Mouse (Mus musculus): ENCODE measurements around the gene Dvl2.

Gene Dvl2

DNA sequence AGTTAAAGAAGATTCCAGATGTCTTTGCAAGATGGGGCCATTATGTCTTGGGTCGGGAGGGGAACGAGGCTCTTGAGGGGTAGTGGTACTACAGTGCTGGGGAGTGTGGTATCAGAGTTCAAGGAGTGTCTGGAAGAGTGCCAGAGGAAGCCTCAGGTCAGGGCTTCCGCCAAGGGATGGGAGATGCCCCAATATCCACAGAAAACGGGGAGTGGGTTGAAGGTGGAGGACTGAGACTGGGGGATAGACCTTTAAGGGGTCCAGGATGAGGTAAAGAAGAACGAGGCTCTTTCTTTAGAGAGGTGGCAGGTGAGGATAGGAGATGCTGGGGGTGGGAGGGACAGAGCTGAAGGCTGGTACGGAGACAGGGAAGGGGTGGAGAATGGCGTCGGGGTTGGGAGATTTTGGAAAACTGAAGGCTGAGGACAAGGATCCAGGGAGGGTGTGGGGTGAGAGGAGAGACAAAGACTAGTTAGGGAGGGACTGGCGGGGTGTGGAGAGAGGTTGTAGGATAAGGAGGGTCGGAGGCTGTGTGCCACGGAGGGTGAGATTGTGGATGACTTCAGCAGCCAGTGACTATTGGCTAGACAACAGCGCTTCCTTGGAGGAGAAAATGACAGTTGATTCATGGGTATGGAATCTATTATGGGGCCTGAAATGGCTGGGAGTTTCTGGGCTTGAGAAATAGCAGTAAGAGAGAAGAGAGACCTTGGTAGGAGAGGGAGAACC is 28.2 kb downstream of the Dvl2 start:
- no peak for DNase-seq (ENCODE audit: low read depth, low spot score)

DNA sequence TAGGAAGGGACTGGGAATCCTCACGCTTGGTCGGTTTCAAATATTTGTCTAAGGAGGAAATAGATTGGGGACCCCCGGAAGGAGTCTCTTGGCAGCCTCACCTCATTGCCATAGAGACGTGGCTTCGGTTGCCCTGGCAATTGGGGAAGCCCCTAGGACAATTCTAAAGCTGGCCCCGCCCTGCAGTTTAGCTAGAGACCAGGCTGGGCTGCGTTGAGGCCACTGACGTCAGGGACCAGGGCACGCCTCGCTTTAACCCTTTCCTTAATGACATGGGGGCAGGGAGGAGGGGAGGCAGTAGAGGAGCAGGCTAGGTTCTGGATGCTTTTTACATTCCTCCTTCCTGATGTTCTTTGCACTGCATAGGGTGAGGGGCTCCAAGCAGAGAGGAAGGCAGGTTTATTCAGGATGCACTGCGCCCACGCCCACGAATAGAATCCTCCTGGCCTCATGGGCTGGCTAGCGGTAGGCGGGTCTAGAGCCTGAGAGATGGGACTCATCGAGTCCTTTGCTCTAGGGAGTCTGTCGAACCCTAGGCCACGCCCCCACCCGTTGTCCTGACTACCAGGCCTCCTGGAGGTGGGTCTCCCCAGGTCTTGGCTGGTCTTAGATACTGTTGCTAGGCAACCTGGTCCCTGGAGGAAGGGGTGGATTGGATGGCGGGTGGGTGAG is 28.9 kb downstream of the Dvl2 start:
- DNase-seq (ENCODE audit: low read depth, low spot score) = peak; percentile 95

DNA sequence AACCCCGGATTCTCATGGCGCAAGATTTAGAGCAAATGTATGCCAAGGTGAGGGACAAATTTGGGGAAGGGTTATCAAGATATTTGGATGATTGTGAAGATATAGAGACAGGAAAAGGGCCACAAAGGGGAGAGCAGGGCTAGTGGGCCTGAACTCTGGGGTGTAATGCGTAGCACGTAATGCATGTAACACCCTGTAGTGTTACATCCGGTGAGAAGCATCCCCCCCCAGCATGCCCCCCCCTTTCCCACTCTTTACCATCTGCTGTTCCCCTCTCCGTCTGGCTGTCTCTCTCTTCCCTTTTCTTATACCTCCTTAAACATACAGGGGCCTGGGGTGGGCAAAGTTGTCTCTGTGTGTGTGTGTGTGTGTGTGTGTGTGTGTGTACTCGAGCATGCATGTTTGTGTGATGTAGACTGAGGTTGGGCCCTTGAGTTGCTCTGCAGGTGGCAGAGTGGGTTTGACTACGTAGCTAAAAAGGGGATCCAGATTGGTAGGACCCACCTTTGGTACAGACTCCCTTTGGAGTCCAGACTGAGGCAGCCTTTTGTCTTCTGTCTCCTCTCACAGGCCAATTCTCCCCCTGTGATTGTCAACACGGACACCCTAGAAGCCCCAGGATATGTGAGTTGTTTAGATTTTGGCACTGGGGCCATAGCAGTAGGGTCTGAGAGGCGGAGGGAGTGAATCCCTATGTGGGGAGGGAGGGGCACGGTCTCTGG is 29.6 kb downstream of the Dvl2 start:
- DNase-seq (ENCODE audit: low read depth, low spot score) = no peak

DNA sequence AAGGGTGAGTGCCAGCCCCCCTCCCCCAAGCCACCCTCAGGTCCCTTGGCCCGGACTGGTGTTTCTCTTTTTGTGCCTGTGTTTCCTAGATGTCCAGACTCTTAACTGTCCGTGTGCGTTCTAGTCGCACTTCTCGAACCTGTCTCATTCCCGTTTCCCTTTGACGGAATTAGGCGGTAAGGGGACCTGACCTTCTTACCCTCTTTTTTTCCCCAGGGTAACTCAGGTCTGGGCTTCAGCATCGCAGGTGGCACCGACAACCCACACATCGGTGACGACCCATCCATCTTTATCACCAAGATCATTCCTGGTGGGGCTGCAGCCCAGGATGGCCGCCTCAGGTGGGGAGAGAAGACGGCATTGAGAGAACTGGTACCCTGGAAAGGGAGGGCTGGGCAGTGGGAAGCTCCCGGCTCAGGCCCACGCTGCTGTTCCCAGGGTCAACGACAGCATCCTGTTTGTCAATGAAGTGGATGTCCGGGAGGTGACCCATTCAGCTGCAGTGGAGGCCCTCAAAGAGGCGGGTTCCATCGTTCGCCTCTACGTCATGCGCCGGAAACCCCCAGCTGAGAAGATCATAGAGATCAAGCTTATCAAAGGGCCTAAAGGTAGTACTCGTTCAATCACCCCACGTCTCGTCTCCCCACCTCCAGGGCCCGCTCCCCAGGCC is 30.4 kb downstream of the Dvl2 start:
- DNase-seq (ENCODE audit: low read depth, low spot score) = no peak

DNA sequence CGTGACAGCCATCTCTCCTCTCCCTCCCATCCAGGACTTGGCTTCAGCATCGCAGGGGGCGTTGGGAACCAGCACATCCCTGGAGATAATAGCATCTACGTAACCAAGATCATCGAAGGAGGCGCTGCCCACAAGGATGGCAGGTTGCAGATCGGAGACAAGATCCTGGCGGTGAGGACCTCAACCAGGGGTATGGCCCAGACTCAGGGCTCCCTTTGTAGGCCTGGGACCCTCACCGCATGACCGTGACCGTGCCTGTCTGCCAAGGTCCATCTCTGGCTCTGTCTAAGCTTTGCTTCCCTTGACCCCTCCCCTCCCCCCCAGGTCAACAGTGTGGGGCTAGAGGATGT is 30.9 kb downstream of the Dvl2 start:
- no peak for DNase-seq (ENCODE audit: low read depth, low spot score)

DNA sequence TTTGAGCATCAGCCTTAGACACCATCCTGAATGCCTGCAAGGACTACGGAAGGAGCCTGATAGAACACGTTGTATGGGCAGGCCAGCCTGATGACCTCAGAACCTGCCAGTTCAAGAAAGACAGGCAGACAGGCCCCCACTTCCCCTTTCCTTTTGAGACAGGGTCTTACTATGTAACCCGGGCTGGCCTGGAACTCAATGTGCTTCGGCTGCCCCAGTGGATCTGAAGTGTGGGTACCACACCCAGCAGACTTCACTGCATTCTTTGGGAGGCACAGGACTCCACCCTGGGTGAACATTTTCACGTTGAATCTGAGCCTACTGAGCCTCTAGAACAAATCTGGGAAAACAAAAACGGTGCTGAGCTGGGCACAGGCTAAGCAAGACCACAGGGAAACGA is 37.8 kb downstream of the Dvl2 start:
- DNase-seq (ENCODE audit: low read depth, low spot score) = no peak

DNA sequence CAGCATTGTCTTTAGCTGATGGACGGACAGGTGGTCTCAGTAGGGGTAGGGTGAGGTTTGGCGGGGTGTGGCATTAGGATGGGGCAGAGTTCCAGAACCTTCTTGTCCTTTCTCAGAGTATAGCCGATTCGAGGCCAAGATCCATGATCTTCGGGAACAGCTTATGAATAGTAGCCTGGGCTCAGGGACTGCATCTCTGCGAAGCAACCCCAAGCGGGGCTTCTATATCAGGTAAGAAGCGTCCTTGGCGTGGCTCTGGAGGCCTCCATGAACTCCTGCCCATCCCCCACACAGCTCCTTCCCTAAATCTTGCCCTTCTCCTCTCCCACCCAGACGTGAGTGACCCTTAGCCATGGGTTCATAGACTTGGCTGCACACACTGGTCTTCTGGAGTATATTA is 39.2 kb downstream of the Dvl2 start:
- DNase-seq (ENCODE audit: low read depth, low spot score) = no peak

DNA sequence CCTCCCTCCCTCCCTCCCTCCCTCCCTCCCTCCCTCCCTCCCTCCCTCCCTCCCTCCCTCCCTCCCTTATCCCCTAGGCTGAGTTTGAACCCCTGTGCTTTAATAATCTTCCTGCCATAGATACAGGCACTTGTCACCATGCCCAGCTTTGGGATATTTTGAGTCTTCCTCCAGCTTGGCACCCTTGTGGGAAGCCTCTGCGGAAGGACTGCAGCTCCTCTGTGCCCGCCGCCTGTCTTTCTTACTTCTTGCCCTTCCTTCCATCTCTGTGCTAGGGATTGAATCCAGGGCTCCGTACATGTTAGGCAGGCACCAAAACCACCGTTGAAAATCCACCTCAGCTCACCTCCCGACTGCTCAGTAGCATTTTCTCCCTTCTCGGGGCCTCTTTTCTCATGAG is 39.8 kb downstream of the Dvl2 start:
- DNase-seq (ENCODE audit: low read depth, low spot score) = no peak

DNA sequence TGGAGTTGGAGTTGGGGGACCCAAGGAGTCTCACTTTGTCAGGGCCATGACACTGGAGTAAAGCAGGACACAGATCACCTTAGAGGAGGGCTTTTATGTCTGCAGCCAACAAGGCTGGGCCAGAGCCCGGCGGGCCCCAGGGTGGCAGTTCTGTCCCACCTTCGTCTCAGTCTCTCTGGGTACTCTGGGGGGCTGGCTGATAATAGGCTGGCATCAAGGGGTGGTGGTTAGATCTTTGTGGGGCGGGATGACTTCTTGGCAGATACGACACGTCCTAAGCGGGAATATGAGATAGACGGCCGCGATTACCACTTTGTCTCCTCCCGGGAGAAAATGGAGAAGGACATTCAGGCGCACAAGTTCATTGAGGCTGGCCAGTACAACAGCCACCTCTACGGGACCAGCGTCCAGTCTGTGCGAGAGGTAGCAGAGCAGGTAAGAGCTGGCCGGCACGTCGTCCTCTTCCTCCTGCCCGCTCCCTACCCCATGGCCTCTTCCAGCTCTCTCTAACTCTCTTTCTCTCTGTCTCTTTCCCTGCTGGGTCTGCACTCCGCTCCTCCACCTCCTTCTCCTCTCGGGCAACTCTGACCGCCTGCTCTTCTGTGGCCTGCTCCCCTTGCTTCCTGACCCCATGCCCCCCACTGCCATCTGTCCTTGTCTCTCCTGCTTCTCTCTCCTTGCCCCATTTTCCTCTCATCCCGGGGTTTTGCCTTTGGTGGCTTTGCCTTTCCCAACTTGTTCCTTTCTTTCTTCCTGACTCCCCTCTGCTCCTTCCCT is 42.1 kb downstream of the Dvl2 start:
- DNase-seq (ENCODE audit: low read depth, low spot score) = no peak

DNA sequence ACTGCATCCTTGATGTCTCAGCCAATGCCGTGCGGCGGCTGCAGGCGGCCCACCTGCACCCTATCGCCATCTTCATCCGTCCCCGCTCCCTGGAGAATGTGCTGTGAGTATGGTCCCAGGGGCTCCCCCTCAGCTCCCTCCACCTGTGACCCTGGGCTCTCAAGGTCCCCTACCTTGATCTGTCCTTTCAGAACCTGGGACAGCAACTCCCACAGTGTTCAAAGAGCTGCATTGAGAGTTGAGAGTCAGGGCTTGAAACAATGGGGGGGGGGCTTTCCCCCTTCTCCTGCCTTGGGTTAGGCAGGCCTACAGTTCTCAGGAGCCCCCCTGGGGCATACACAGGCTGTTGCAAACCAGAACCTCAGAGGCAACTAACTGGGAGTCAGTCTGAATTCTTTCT is 43.3 kb downstream of the Dvl2 start:
- no peak for DNase-seq (ENCODE audit: low read depth, low spot score)

DNA sequence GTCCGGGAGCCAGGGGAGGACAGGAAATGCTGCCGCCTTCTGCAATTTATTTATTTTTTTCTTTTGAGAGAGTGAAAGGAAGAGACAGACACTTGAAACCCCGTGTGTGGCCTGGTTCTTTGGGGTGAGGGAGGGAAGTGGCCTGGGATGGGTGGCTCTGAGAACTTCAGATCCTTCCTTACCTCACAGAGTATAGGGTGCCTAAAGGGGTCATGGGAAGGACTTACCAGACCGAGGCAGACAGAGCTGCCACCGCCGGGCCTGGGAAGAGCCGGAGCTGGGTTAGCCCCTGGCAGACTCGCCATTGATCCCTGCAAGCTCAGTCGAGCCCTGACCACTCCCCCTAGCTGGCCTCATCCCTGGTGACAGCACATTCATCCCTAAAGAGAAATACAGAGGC is 45.0 kb downstream of the Dvl2 start:
- DNase-seq (ENCODE audit: low read depth, low spot score) = no peak

DNA sequence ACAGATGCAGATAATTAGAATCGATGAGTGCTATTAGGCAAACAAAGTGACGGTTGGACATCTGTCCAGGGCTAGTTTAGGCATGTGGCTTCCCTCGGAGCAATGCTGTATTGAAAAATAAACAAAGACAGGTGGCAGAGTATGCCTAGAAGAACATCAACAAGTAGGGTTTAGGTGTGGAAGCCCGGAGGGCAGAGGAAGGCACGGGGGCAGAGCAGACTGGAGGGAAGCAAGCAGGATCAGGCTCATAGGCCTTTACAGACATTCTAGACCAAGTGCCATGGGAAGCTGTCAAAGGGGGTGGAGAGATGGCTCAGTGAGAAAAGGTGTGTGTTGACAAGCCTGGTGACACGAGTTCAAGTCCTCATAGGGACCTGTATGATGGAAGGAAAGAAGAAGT is 49.0 kb downstream of the Dvl2 start:
- no peak for DNase-seq (ENCODE audit: low read depth, low spot score)

DNA sequence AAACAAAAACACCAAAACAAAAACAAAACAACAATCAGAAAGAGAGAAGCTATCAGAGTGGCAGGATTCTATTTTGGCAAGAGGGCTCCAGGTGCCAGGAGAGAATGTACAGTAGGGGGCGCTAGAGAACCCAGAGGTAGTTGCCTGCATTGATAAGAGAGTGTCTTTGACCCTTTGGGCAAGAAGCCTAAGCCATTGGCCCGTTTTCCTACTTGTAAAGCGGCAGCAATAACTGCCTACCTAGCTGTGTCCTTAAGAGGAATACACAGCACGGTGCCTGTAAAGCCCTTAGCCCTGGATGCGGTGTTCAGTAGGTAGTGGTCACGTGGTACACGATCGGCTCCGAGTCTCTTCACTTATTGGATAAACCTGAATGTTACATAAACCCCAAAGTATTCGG is 49.4 kb downstream of the Dvl2 start:
- no peak for DNase-seq (ENCODE audit: low read depth, low spot score)

DNA sequence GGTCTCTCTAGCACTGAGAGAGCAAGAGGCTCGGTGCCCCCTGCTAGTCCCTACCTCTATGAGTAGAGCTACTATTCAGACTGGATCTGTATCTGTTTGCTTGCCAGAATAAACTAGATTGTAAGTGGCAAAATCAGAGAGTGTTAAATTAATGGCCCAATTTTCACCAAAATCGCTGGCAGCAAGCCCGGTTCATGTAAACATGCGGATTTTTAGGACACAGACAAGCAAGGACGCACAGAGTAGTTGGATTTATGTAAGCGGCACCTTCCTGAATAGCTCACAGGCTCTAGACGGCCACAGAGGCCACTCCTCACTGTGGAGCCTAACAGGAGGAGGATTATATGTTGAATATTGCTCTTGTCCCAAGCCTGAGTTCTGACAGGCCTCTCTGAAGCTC is 52.8 kb downstream of the Dvl2 start:
- DNase-seq (ENCODE audit: low read depth, low spot score) = no peak

DNA sequence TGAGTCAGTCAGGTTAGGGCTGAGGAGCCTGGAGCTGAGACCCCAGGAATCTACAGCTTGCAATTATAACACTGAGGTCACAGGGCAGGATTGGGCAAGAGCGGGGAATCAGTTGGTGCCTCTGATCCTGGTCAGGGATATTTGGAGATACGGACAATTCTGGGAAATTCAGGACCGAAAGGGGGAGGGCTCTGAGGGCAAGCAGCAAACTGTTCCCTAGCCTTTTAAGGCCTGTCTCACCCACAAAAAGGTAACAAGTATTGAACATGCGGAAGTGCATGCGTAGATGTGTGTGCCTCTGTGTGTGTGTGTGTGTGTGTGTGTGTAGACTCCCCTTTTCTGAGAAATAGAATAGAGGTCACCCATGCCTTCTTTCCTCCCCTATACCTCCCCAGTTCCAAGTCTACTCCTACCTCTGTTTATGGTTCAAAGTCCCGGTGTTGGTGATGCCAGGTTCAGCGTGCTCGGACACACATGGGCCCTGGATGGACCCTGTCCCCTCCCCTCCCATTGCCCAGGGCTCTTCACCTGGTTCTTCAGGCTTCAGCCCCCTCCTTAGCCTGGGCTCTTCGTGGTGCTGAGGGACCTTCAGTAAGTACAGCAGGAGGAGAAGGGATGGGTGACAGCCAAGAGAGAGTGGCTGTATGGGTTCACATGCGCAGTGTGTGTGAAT is 53.6 kb downstream of the Dvl2 start, which contains the start of gene Asgr1:
Asgr1 (plus strand) TSS at position 188 of the 673 bp plus-strand sequence.
- DNase-seq (ENCODE audit: low read depth, low spot score) = no peak

DNA sequence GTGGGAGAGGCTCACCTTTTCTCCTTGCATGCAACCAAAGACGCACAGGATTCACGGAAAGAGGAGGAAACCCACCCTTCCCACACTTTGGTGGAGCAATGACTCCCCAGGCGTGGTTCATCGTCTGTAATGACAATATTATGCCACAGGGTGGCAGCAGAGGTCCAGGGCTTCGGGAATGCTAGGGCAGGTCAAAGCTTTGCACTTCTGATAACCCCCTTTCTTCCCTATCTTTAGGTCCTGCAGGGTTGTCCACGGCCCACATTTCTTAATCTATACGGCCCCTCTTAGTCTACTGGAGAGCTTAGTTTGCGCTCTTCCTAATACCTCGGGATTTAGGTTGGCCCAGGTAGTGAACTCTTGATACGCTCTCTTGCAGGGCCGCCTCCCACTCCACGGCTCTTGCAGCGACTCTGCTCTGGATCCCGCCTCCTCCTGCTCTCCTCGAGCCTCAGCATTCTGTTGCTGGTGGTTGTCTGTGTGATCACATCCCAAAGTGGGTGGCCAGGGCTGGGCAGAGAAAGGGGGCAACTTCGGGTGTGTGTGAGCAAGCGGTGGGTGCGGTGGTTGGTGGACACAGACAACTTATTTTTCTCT is 55.3 kb downstream of the Dvl2 start:
- DNase-seq (ENCODE audit: low read depth, low spot score) = no peak

DNA sequence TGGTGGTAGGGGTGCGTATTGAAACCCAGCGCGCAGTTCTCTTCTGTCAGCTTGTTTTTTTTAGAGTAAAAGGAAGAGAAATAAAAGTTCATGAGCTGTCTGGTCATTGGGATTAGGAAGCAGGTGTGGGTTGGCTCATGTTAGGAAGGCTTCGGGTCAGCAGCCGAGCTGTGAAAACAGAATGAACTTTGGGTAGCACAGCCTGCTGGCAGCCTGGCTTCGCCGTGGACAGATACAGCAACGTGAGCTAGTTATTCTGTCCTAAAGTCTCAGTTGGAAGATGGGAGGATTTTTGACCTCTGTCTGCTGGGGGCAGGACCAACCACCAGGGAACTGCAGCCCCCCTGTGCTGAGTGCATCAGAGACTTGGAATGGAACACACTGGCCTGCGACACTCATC is 57.4 kb downstream of the Dvl2 start:
- no peak for DNase-seq (ENCODE audit: low read depth, low spot score)

DNA sequence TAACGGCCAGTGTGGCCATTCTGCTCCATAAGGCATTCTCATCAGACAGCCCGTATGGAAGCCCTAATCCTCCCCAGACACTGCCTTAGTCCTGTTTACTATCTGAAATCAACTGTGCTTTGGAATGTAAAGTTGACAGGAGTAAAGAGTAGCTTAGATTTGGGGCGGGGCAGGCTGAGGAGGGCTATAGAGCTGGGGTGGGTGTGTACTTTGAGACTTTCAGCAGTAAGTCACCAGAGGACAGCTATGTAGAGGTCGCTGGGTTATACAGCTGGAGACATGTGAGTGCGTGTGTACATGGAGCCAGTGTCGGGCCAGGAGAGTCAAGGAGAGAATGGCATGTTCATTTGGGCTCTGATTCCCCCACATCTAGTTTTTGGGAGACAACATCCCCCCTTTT is 59.5 kb downstream of the Dvl2 start:
- DNase-seq (ENCODE audit: low read depth, low spot score) = no peak

All from brain, embryonic 18.5 days (tissue).